Mouse (Mus musculus): ENCODE results near the gene Vps9d1. TPM values are rescaled to one million over a fixed set of nuclear protein-coding genes. Genes with fewer than 3 reads are reported as not detected.
"Not testable (repeated sequence)": the region's sequence is repeated elsewhere in the genome, so short reads cannot be mapped to it uniquely, and the experiment has no call there.

The Vps9d1 gene
- total and polyA plus RNA-seq, 2 experiments from 2014 or later = 57.5 to 92.3 TPM

GRCm38 (mm10) chr8:123287362-123287761 lies 33.2 kb upstream of the Vps9d1 start:
- Histone ChIP-seq H3K36me3 (ENCODE audit: insufficient read depth, low read length) (no peaks in the 10 kb centered on the region), H3K4me1 (ENCODE audit: insufficient read depth, low read length) (no peaks in the 10 kb centered on the region), H3K27me3 (ENCODE audit: insufficient read depth, low read length) (no peaks in the 10 kb centered on the region), H3K9ac (replicated peaks; ENCODE audit: low read length) (no peak overlapping the region), H3K4me3 (ENCODE audit: low read length) (no peak overlapping the region), H3K9me3 (ENCODE audit: low read length) (no peaks in the 10 kb centered on the region), H3K4me2 (ENCODE audit: low read depth, low read length) (no peak overlapping the region), H3K27ac (no peak overlapping the region)
- no peak for ATAC-seq
- no peak for DNase-seq (ENCODE audit: low spot score)
- no peak for TF ChIP-seq CTCF (IDR thresholded peaks at IDR 0.05; ENCODE audit: low read depth)
- WGBS = 96% methylated on average over 17 of the region's 17 CpGs

- no peak overlapping the region for H3K27ac ChIP-seq
- DNase-seq (ENCODE audit: low spot score) (no peak), ATAC-seq (no peak)
- no peak overlapping the region for H3K4me3 ChIP-seq (ENCODE audit: low read length)
- no peaks in the 10 kb centered on the region for H3K4me1 ChIP-seq (ENCODE audit: insufficient read depth, low read length)
- H3K9me3 ChIP-seq (ENCODE audit: low read length) = no peaks in the 10 kb centered on the region
- no peaks in the 10 kb centered on the region for H3K27me3 ChIP-seq (ENCODE audit: insufficient read depth, low read length)
- 90% methylated on average over 5 of the region's 5 CpGs for WGBS
- no peak for TF ChIP-seq CTCF (IDR thresholded peaks at IDR 0.05; ENCODE audit: low read depth)
- H3K36me3 ChIP-seq (ENCODE audit: insufficient read depth, low read length) = no peaks in the 10 kb centered on the region
- H3K9ac ChIP-seq (replicated peaks; ENCODE audit: low read length) = no peak overlapping the region
- no peak overlapping the region for H3K4me2 ChIP-seq (ENCODE audit: low read depth, low read length)
Observed at GRCm38 (mm10) chr8:123284493-123284892, 30.3 kb upstream of the Vps9d1 start.

- H3K9me3 ChIP-seq (ENCODE audit: low read length) = no peaks in the 10 kb centered on the region
- TF ChIP-seq CTCF (IDR thresholded peaks at IDR 0.05; ENCODE audit: low read depth) = no peak
- ATAC-seq (no peak), DNase-seq (ENCODE audit: low spot score) (no peak)
- H3K4me1 ChIP-seq (ENCODE audit: insufficient read depth, low read length) = no peaks in the 10 kb centered on the region
- H3K36me3 ChIP-seq (ENCODE audit: insufficient read depth, low read length) = no peaks in the 10 kb centered on the region
- no peaks in the 10 kb centered on the region for H3K27me3 ChIP-seq (ENCODE audit: insufficient read depth, low read length)
- H3K4me2 ChIP-seq (ENCODE audit: low read depth, low read length) = no peak overlapping the region
- H3K4me3 ChIP-seq (ENCODE audit: low read length) = no peak overlapping the region
- H3K9ac ChIP-seq (replicated peaks; ENCODE audit: low read length) = no peak overlapping the region
- H3K27ac ChIP-seq = no peak overlapping the region
- 91% methylated on average over 7 of the region's 7 CpGs for WGBS
Observed at GRCm38 (mm10) chr8:123283991-123284390, 29.8 kb upstream of the Vps9d1 start.

GRCm38 (mm10) chr8:123282994-123283393 lies 28.8 kb upstream of the Vps9d1 start:
- WGBS = 92% methylated on average over 4 of the region's 6 CpGs
- not testable (repeated sequence) for H3K36me3 ChIP-seq (ENCODE audit: insufficient read depth, low read length); ATAC-seq

GRCm38 (mm10) chr8:123280302-123281094 lies 26.4 kb upstream of the Vps9d1 start:
- Histone ChIP-seq H3K4me3 (ENCODE audit: low read length) (no peak overlapping the region), H3K4me2 (ENCODE audit: low read depth, low read length) (no peak overlapping the region), H3K4me1 (ENCODE audit: insufficient read depth, low read length) (no peaks in the 10 kb centered on the region), H3K27me3 (ENCODE audit: insufficient read depth, low read length) (no peaks in the 10 kb centered on the region), H3K9me3 (ENCODE audit: low read length) (no peaks in the 10 kb centered on the region), H3K9ac (replicated peaks; ENCODE audit: low read length) (no peak overlapping the region), H3K27ac (no peak overlapping the region), H3K36me3 (ENCODE audit: insufficient read depth, low read length) (no peaks in the 10 kb centered on the region)
- TF ChIP-seq CTCF (IDR thresholded peaks at IDR 0.05; ENCODE audit: low read depth) = no peak
- WGBS = 84% methylated on average over 13 of the region's 13 CpGs
- ATAC-seq = no peak
- no peak for DNase-seq (ENCODE audit: low spot score)

More at GRCm38 (mm10) chr8:123282994-123283393, 28.8 kb upstream of the Vps9d1 start:
- H3K27me3 ChIP-seq (ENCODE audit: insufficient read depth, low read length); H3K27ac ChIP-seq; H3K9me3 ChIP-seq (ENCODE audit: low read length); DNase-seq (ENCODE audit: low spot score); H3K4me2 ChIP-seq (ENCODE audit: low read depth, low read length); H3K4me3 ChIP-seq (ENCODE audit: low read length); H3K4me1 ChIP-seq (ENCODE audit: insufficient read depth, low read length); H3K9ac ChIP-seq (replicated peaks; ENCODE audit: low read length): not testable (repeated sequence)

- ATAC-seq (no peak), DNase-seq (ENCODE audit: low spot score) (no peak)
- H3K9me3 ChIP-seq (ENCODE audit: low read length) = no peaks in the 10 kb centered on the region
- WGBS = 88% methylated on average over 4 of the region's 4 CpGs
- H3K4me1 ChIP-seq (ENCODE audit: insufficient read depth, low read length) = no peaks in the 10 kb centered on the region
- no peak overlapping the region for H3K4me2 ChIP-seq (ENCODE audit: low read depth, low read length)
- no peak overlapping the region for H3K27ac ChIP-seq
- H3K27me3 ChIP-seq (ENCODE audit: insufficient read depth, low read length) = no peaks in the 10 kb centered on the region
- no peak for TF ChIP-seq CTCF (IDR thresholded peaks at IDR 0.05; ENCODE audit: low read depth)
- no peaks in the 10 kb centered on the region for H3K36me3 ChIP-seq (ENCODE audit: insufficient read depth, low read length)
- no peak overlapping the region for H3K4me3 ChIP-seq (ENCODE audit: low read length)
- H3K9ac ChIP-seq (replicated peaks; ENCODE audit: low read length) = no peak overlapping the region
Observed at GRCm38 (mm10) chr8:123279828-123280227, 25.7 kb upstream of the Vps9d1 start.

- H3K27ac ChIP-seq = no peak overlapping the region
- H3K36me3 ChIP-seq (ENCODE audit: insufficient read depth, low read length) = no peaks in the 10 kb centered on the region
- TF ChIP-seq CTCF (IDR thresholded peaks at IDR 0.05; ENCODE audit: low read depth) = no peak
- no peak overlapping the region for H3K4me3 ChIP-seq (ENCODE audit: low read length)
- no peak overlapping the region for H3K4me2 ChIP-seq (ENCODE audit: low read depth, low read length)
- no peaks in the 10 kb centered on the region for H3K27me3 ChIP-seq (ENCODE audit: insufficient read depth, low read length)
- no peak overlapping the region for H3K9ac ChIP-seq (replicated peaks; ENCODE audit: low read length)
- no peaks in the 10 kb centered on the region for H3K9me3 ChIP-seq (ENCODE audit: low read length)
- 69% methylated on average over 7 of the region's 7 CpGs for WGBS
- no peak for DNase-seq (ENCODE audit: low spot score)
- ATAC-seq = no peak
- no peaks in the 10 kb centered on the region for H3K4me1 ChIP-seq (ENCODE audit: insufficient read depth, low read length)
Observed at GRCm38 (mm10) chr8:123278445-123278844, 24.3 kb upstream of the Vps9d1 start.
